Mouse (Mus musculus): ENCODE data around the gene Edn1. TPM values are rescaled to one million over a fixed set of nuclear protein-coding genes. Genes with fewer than 3 reads are reported as not detected.

Edn1 gene
- total and polyA plus RNA-seq, 3 experiments = 0.11 TPM; not detected in 2

- H3K4me3 ChIP-seq (ENCODE audit: low read depth, low read length) = no peak overlapping the region
- DNase-seq (ENCODE audit: low spot score) = no peak
- TF ChIP-seq CTCF (IDR thresholded peaks at IDR 0.05; ENCODE audit: low read depth, low read length) (no peak), GATA2 (IDR thresholded peaks at IDR 0.05; ENCODE audit: borderline replicate concordance, low read depth, low read length) (no peak), GATA1 (IDR thresholded peaks at IDR 0.05; ENCODE audit: borderline replicate concordance, low read length) (no peak)
- H3K4me1 ChIP-seq (ENCODE audit: insufficient read depth, low read depth, low read length) = no peaks in the 10 kb centered on the region
- no peaks in the 10 kb centered on the region for H3K27me3 ChIP-seq (ENCODE audit: insufficient read depth, low read length)
- H3K36me3 ChIP-seq (replicated peaks) = no peaks in the 10 kb centered on the region
- no peak for ATAC-seq (ENCODE audit: extremely low read depth, insufficient number of reproducible peaks, low FRiP score, poor library complexity, severe bottlenecking)
- no peaks in the 10 kb centered on the region for H3K9me3 ChIP-seq (replicated peaks)
Observed at GRCm38 (mm10) chr13:42331104-42331503, 29.8 kb downstream of the Edn1 start.

- DNase-seq (ENCODE audit: low spot score) = no peak
- Histone ChIP-seq H3K27me3 (ENCODE audit: insufficient read depth, low read length) (no peaks in the 10 kb centered on the region), H3K9me3 (replicated peaks) (no peaks in the 10 kb centered on the region), H3K4me3 (ENCODE audit: low read depth, low read length) (no peak overlapping the region), H3K36me3 (replicated peaks) (no peaks in the 10 kb centered on the region), H3K4me1 (ENCODE audit: insufficient read depth, low read depth, low read length) (no peaks in the 10 kb centered on the region)
- no peak for ATAC-seq (ENCODE audit: extremely low read depth, insufficient number of reproducible peaks, low FRiP score, poor library complexity, severe bottlenecking)
- no peak for TF ChIP-seq POLR2AphosphoS5 (IDR thresholded peaks at IDR 0.05; ENCODE audit: insufficient replicate concordance, low read depth, low read length)
- no peak for TF ChIP-seq GATA1 (IDR thresholded peaks at IDR 0.05; ENCODE audit: borderline replicate concordance, low read length)
- TF ChIP-seq GATA2 (IDR thresholded peaks at IDR 0.05; ENCODE audit: borderline replicate concordance, low read depth, low read length) = no peak
- no peak for TF ChIP-seq CTCF (IDR thresholded peaks at IDR 0.05; ENCODE audit: low read depth, low read length)
- no peak for TF ChIP-seq TAL1 (conservative IDR thresholded peaks at IDR 0.05; ENCODE audit: low read depth, low read length)
Observed at GRCm38 (mm10) chr13:42334981-42335380, 33.7 kb downstream of the Edn1 start.

DNA sequence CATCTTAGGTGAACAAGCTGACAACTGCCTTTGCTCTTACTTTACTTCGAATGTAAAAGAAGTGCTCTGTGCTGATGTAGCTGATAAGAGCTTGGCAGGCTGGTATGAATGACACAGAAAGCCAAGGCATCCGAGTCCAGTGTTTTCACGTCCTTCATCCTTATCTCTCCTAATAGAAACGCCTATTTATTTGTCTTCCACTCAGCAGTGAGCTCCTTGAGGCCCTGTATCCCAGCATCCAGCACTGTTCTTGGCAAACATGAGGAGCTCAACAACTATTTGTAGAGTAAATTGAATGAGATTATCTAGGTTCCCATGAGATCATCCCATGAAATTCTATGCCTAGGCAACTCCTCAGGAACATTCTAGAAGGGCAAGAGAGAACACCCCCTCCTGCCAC lies 35.1 kb downstream of the Edn1 start:
- TF ChIP-seq CTCF (IDR thresholded peaks at IDR 0.05; ENCODE audit: low read depth, low read length) = no peak
- no peak for TF ChIP-seq GATA2 (IDR thresholded peaks at IDR 0.05; ENCODE audit: borderline replicate concordance, low read depth, low read length)
- no peaks in the 10 kb centered on the region for H3K4me1 ChIP-seq (ENCODE audit: insufficient read depth, low read depth, low read length)
- no peak for ATAC-seq (ENCODE audit: extremely low read depth, insufficient number of reproducible peaks, low FRiP score, poor library complexity, severe bottlenecking)
- no peak for DNase-seq (ENCODE audit: low spot score)
- no peaks in the 10 kb centered on the region for H3K9me3 ChIP-seq (replicated peaks)
- H3K36me3 ChIP-seq (replicated peaks) = no peaks in the 10 kb centered on the region
- no peaks in the 10 kb centered on the region for H3K27me3 ChIP-seq (ENCODE audit: insufficient read depth, low read length)
- H3K4me3 ChIP-seq (ENCODE audit: low read depth, low read length) = no peak overlapping the region

DNA sequence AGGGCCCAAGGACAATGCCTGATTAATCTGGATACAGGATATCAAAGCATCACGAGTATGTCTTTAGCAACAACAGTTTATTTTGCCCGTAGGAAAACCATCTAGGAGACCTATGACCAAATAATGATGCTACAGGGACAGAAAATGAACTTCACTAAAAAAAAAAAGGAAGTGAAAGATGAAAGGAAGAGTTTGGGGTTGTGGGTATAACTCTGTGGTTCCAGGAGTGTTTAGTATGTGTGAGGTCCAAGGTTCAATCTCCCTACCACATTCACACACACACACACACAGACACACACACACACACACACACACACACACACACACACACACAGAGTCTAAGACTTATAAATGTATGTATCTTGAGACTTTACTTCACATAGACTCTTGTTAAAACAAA lies 35.8 kb downstream of the Edn1 start:
- TF ChIP-seq POLR2AphosphoS5 (IDR thresholded peaks at IDR 0.05; ENCODE audit: insufficient replicate concordance, low read depth, low read length) = no peak
- TF ChIP-seq GATA2 (IDR thresholded peaks at IDR 0.05; ENCODE audit: borderline replicate concordance, low read depth, low read length) = no peak
- no peak for TF ChIP-seq CTCF (IDR thresholded peaks at IDR 0.05; ENCODE audit: low read depth, low read length)
- TF ChIP-seq TAL1 (conservative IDR thresholded peaks at IDR 0.05; ENCODE audit: low read depth, low read length) = no peak
- no peak for TF ChIP-seq GATA1 (IDR thresholded peaks at IDR 0.05; ENCODE audit: borderline replicate concordance, low read length)
- DNase-seq (ENCODE audit: low spot score) (no peak), ATAC-seq (ENCODE audit: extremely low read depth, insufficient number of reproducible peaks, low FRiP score, poor library complexity, severe bottlenecking) (no peak)
- H3K36me3 ChIP-seq (replicated peaks) = no peaks in the 10 kb centered on the region
- no peaks in the 10 kb centered on the region for H3K27me3 ChIP-seq (ENCODE audit: insufficient read depth, low read length)
- no peak overlapping the region for H3K4me3 ChIP-seq (ENCODE audit: low read depth, low read length)
- H3K4me1 ChIP-seq (ENCODE audit: insufficient read depth, low read depth, low read length) = no peaks in the 10 kb centered on the region
- no peaks in the 10 kb centered on the region for H3K9me3 ChIP-seq (replicated peaks)

DNA sequence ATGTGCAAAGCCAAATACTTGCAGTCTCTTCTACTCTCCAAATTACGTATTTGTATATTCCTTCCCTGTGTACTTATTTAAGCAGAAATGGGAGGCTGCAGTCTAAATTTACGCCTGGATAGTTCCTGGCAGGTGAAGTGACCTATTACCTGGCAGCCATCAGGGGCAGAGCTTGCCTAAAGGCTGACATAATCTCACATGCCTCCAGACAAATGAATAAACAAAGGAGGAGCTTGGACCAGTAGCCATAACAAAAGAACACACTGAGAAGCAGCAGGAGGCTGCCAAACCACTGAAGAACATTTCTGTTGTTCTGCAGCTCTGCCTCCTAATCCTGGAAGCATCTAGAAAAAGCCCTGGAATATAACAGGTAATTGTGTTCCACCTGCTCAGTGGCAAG lies 38.2 kb downstream of the Edn1 start:
- no peak for TF ChIP-seq CTCF (IDR thresholded peaks at IDR 0.05; ENCODE audit: low read depth, low read length)
- no peak for TF ChIP-seq TAL1 (conservative IDR thresholded peaks at IDR 0.05; ENCODE audit: low read depth, low read length)
- no peak for TF ChIP-seq POLR2AphosphoS5 (IDR thresholded peaks at IDR 0.05; ENCODE audit: insufficient replicate concordance, low read depth, low read length)
- TF ChIP-seq GATA2 (IDR thresholded peaks at IDR 0.05; ENCODE audit: borderline replicate concordance, low read depth, low read length) = no peak
- TF ChIP-seq GATA1 (IDR thresholded peaks at IDR 0.05; ENCODE audit: borderline replicate concordance, low read length) = no peak
- ATAC-seq (ENCODE audit: extremely low read depth, insufficient number of reproducible peaks, low FRiP score, poor library complexity, severe bottlenecking) (no peak), DNase-seq (ENCODE audit: low spot score) (no peak)
- Histone ChIP-seq H3K9me3 (replicated peaks) (no peaks in the 10 kb centered on the region), H3K36me3 (replicated peaks) (no peaks in the 10 kb centered on the region), H3K4me3 (ENCODE audit: low read depth, low read length) (no peak overlapping the region), H3K4me1 (ENCODE audit: insufficient read depth, low read depth, low read length) (no peaks in the 10 kb centered on the region), H3K27me3 (ENCODE audit: insufficient read depth, low read length) (no peaks in the 10 kb centered on the region)

DNA sequence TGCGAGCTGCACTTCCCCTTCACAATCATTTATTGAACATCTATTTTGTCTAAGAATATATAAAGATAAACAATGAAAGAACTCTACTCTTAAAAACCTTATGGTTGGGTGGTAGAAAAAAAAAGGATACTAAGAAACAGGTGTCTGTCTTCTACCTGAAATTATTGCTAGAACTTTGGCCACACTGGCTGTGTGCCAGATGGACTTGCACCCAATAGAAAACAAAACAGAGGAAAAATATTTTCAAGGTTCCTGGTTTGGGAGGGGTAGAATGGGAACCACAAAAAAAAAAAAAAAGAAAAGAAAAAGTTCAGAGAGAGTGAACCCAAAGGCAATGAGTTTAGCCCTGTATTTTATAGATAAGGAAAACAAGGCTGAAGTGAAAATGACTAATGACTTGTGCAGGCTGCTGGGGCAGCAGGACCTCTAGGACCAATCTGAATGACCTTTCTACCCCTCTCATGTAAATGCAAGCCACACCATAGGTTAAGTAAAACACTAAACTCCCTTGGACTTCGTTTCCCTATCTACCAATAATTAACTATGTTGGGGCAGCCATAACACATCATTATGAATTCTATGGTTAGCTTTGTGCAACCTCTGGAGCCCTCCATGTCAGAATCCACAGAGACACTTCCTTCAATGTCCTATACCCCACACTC lies 40.7 kb downstream of the Edn1 start:
- Histone ChIP-seq H3K4me1 (ENCODE audit: insufficient read depth, low read depth, low read length) (no peaks in the 10 kb centered on the region), H3K27me3 (ENCODE audit: insufficient read depth, low read length) (no peaks in the 10 kb centered on the region), H3K4me3 (ENCODE audit: low read depth, low read length) (no peak overlapping the region), H3K36me3 (replicated peaks) (no peaks in the 10 kb centered on the region), H3K9me3 (replicated peaks) (no peaks in the 10 kb centered on the region; the same call in 1 of the 2 replicates)
- TF ChIP-seq CTCF (IDR thresholded peaks at IDR 0.05; ENCODE audit: low read depth, low read length) (no peak), GATA1 (IDR thresholded peaks at IDR 0.05; ENCODE audit: borderline replicate concordance, low read length) (no peak), TAL1 (conservative IDR thresholded peaks at IDR 0.05; ENCODE audit: low read depth, low read length) (no peak), POLR2AphosphoS5 (IDR thresholded peaks at IDR 0.05; ENCODE audit: insufficient replicate concordance, low read depth, low read length) (no peak), GATA2 (IDR thresholded peaks at IDR 0.05; ENCODE audit: borderline replicate concordance, low read depth, low read length) (no peak)
- ATAC-seq (ENCODE audit: extremely low read depth, insufficient number of reproducible peaks, low FRiP score, poor library complexity, severe bottlenecking) = no peak
- DNase-seq (ENCODE audit: low spot score) = no peak
